Mouse (Mus musculus) lung, postnatal 0 days (tissue): ENCODE measurements around the gene Jade1. TPM values are rescaled to one million over a fixed set of nuclear protein-coding genes. Genes with fewer than 3 reads are reported as not detected.

ENCODE experiments used
- ATAC-seq: fragments of 200-750 bp; cut with Nextera tagmentation; 2 replicates; pipeline ENCODE4 v1.8.0; 2017; ENCODE audit warnings: moderate library complexity
- DNase-seq: peaks from one replicate; pipeline ENCODE4 v3.0.0-alpha.2; 2016; ENCODE audit warnings: low spot score
- H3K27ac ChIP-seq: fragments of 300-500 bp; sonication (generic); 2 replicates; pipeline ENCODE4 v1.5.1; 2014; ENCODE audit warnings: antibody characterized with exemption, mild to moderate bottlenecking, low read length, mixed read lengths
- H3K27me3 ChIP-seq: fragments of 300-500 bp; sonication (generic); replicated peaks from 2 replicates; pipeline ENCODE4 v1.6.1; 2014; ENCODE audit warnings: low read length, mixed read lengths; ENCODE audit not compliant: insufficient read depth
- H3K36me3 ChIP-seq: fragments of 300-500 bp; sonication (generic); 2 replicates; pipeline ENCODE4 v1.6.1; 2014; ENCODE audit warnings: low read length, mixed read lengths; ENCODE audit not compliant: insufficient read depth
- H3K4me1 ChIP-seq: fragments of 300-500 bp; sonication (generic); 2 replicates; pipeline ENCODE4 v1.6.1; 2014; ENCODE audit warnings: antibody characterized with exemption, low read depth, low read length, mixed read lengths; ENCODE audit not compliant: insufficient read depth
- H3K4me2 ChIP-seq: fragments of 300-500 bp; sonication (generic); replicated peaks from 2 replicates; pipeline ENCODE4 v1.6.1; 2014; ENCODE audit warnings: low read depth, mild to moderate bottlenecking, low read length, moderate library complexity, mixed read lengths
- H3K4me3 ChIP-seq: fragments of 300-500 bp; sonication (generic); 2 replicates; pipeline ENCODE4 v1.5.1; 2014; ENCODE audit warnings: low read depth, low read length
- H3K9ac ChIP-seq: fragments of 300-500 bp; sonication (generic); replicated peaks from 2 replicates; pipeline ENCODE4 v1.6.1; 2014; ENCODE audit warnings: low read depth, mild to moderate bottlenecking
- H3K9me3 ChIP-seq: fragments of 300-500 bp; sonication (generic); 2 replicates; pipeline ENCODE4 v1.6.1; 2016; ENCODE audit warnings: low read length, mixed read lengths
- CTCF ChIP-seq: IDR thresholded peaks from 2 replicates; pipeline ENCODE4 v1.5.1; 2016; ENCODE audit warnings: antibody characterized with exemption, mild to moderate bottlenecking
- EP300 ChIP-seq: IDR thresholded peaks from 2 replicates; pipeline ENCODE4 v1.6.1; 2016; ENCODE audit warnings: antibody characterized with exemption, mild to moderate bottlenecking, control low read depth
- WGBS: fragments of 180-500 bp; shearing (Covaris S2); extraction: QIAGEN DNeasy Blood & Tissue Kit; methylation state at CpG from one replicate; pipeline ENCODE4 v1.1.7; 2014; 5-methylcytosine and 5-hydroxymethylcytosine counted together
- polyA plus RNA-seq: library from polyadenylated mRNA; unstranded; fragments of >200 nt; fragmentation: Nextera tagmentation; extraction: Ambion mirVana; gene quantifications from 2 replicates; pipeline ENCODE4 v1.2.1, GENCODE M21; 2015

Jade1 gene
- polyA plus RNA-seq, 1 experiment from 2014 or later, result 6.0 TPM

DNA sequence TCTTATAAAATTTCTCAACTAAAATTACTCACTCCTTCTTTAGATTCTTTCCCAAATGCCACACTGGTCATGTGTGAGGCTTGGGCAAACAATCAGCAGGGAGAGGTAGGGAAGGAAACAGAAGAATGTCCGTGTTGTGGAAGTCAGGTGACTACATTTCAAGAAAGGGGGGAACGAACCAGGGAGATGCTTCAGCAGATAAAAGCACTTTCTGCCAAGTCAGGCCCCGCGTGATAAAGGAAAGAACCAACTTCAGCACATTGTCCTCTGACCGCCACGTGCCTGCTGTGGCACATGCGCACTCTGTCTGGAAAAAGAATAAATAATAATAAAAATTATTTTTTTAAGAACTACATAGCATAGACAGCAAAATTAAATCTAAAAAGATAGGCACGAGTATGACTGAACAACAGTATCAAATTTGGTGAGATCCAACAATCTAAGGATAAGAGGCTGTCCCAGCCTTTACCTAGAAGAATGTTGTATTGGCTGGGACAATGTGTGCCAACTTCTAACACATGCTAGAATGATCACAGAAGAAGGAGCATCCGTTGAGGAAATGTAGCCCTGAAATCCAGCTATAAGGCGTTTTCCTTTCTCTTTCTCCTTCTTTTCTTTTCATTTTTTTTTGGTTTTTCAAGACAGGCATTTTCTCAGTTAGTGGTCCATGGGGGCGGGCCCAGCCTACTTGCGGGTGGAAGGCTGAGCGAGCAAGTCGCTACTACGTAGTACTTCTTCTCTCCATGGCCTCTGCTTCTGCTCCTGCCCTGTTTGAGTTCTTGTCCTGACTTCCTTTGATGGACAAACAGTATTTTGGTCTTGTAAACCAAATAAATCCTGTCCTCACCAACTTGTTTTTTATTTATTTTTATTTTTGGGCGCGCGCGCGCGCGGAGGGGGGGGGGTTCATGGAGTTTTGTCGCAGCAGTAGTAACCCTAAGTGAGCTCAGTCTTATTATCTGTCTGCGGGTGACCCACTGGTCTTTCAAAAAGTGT lies 753 bp upstream of the Jade1 start:
- H3K4me3 ChIP-seq, result no peak overlapping the region
- H3K4me2 ChIP-seq, result no peak overlapping the region
- H3K9me3 ChIP-seq, result no peaks in the 10 kb centered on the region
- ATAC-seq (no peak), DNase-seq (no peak)
- no peaks in the 10 kb centered on the region for H3K36me3 ChIP-seq
- H3K9ac ChIP-seq, result no peak overlapping the region
- WGBS, result 84% methylated on average over 24 of the region's 24 CpGs
- H3K27ac ChIP-seq, result no peak overlapping the region
- no peaks in the 10 kb centered on the region for H3K4me1 ChIP-seq
- no peaks in the 10 kb centered on the region for H3K27me3 ChIP-seq
- TF ChIP-seq EP300 (no peak), CTCF (no peak)

DNA sequence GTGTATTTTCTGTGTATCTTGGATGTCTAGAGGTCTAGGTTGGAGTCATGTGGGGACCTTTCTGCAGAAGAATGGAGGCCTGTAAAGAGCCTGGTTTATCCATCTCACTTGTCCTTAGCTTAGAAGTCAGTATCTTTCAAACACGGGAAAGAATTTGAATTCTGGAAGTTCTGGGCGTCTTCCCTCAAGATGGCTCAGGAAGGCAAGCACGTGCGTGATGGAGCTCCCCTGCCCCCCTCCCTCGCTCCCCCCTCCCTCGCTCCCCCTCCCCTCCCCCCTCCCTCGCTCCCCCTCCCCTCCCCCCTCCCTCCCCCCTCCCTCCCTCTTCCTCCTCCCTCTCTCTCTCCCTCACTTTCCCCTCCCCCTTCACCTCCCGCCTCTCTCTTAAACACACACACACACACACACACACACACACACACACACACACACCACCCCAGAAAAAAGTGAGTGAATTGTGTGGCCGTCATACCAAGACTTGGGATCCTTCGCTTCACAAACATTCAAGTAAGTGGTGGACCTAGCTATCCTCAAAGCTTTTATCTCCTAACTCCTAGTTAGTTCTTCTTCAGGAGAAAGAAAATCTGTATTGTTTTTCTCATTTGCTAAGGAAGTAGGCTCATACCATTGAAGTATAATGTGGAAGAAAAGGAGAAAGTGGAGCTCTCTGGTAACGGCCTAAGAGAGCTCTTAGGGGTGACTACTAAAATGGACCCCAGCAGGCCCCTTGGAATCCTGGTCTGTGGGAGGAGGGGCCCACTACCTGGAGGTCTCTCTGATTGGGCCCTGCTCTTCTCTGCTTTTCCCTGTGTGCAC lies 1.1 kb downstream of the Jade1 start:
- no peak for ATAC-seq
- Histone ChIP-seq H3K36me3 (no peaks in the 10 kb centered on the region), H3K9me3 (no peaks in the 10 kb centered on the region), H3K4me3 (no peak overlapping the region), H3K27me3 (no peaks in the 10 kb centered on the region), H3K9ac (no peak overlapping the region), H3K4me2 (no peak overlapping the region), H3K27ac (no peak overlapping the region), H3K4me1 (no peaks in the 10 kb centered on the region)
- no peak for DNase-seq
- WGBS, result 82% methylated on average over 10 of the region's 11 CpGs
- TF ChIP-seq CTCF, result no peak
- TF ChIP-seq EP300, result no peak

DNA sequence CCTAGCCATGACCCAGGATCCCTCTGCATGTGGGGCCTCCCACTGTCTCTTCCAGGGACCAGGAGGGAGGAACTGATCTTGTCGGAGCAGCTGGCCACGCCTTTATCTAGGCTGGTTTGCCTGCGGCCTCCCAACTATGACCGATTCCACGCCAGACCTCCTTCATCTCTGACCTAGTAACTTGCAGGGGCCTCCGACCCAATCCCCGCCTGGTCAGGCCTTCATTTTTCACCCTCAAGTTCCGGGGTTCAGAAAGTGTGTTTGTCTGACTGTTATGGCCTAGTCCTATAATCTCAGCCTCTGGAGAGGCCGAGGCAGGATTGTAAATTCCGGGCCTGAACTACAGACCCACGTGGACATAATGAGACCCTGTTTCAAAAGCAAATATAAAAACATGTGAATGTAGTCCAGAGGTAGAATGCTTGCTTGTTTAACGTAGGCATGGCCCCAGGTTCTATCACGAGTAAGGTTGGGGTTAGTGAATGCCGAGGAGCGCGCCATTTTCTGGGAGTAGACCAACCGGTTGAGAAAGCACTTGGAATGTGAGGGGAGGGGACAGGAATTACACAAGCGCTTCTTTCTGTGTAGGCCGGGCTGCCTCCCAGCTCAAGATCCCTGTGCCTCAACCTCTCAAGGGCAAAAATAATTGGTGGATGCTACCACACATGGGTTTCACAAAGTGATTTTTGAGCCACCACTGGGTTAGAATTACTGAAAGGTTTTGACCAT lies 1.9 kb downstream of the Jade1 start:
- H3K27me3 ChIP-seq, result 0 out of 2 replicates have a peak, but pooled peaks cover 4% of the 10 kb centered on the region
- no peaks in the 10 kb centered on the region for H3K4me1 ChIP-seq
- H3K4me2 ChIP-seq, result no peak overlapping the region
- no peaks in the 10 kb centered on the region for H3K36me3 ChIP-seq
- no peak overlapping the region for H3K4me3 ChIP-seq
- TF ChIP-seq CTCF (no peak), EP300 (no peak)
- no peak for ATAC-seq
- no peak overlapping the region for H3K9ac ChIP-seq
- H3K9me3 ChIP-seq, result no peaks in the 10 kb centered on the region
- 87% methylated on average over 19 of the region's 19 CpGs for WGBS
- DNase-seq, result no peak
- no peak overlapping the region for H3K27ac ChIP-seq

DNA sequence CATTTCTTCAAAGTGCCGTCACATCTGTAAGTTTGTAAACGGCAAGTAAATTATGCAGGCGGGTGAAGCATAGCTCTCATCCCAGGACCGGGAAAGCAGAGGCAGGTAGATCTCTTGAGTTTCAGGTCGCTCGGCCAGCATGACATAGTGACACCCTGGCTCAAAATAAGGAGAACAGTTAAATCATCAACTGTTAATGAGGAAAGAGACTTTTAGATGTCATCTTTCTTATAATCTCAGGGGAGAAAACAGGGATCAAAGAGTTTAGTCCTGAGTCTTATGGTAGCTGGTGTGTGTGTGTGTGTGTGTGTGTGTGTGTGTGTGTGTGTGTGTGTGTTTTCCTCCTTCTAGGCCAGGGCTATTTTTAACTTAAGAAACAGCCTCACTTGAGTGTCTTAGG lies 5.0 kb downstream of the Jade1 start:
- H3K9me3 ChIP-seq, result no peaks in the 10 kb centered on the region
- no peaks in the 10 kb centered on the region for H3K36me3 ChIP-seq
- no peak for TF ChIP-seq EP300
- no peak for TF ChIP-seq CTCF
- H3K27ac ChIP-seq, result no peak overlapping the region
- 89% methylated on average over 6 of the region's 6 CpGs for WGBS
- no peak overlapping the region for H3K4me3 ChIP-seq
- no peak overlapping the region for H3K4me2 ChIP-seq
- ATAC-seq, result no peak
- no peak overlapping the region for H3K9ac ChIP-seq
- H3K27me3 ChIP-seq, result 0 out of 2 replicates have a peak, but pooled peaks cover 4% of the 10 kb centered on the region
- DNase-seq, result no peak
- H3K4me1 ChIP-seq, result 0 out of 2 replicates have a peak, but pooled peaks cover 9% of the 10 kb centered on the region

DNA sequence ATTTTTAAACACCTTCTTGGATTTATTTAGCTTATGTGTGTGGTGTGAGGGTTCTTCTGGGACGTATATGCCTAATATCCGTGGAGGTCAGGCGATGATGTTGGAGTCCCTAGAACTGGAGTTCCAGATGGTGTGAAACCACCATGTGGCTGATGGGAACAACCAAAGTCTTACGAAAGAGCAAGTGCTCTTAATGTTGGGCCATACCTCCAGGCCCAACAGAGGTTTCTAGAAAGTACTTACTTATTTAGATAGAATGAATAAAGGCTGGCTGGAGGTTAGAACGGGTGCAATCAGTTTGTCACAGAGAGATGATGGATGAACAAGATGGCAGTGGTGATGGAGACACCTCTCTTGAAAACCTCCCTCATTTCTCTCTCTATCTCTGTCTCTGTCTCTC lies 6.3 kb downstream of the Jade1 start:
- H3K9ac ChIP-seq, result no peak overlapping the region
- WGBS, result 84% methylated on average over 5 of the region's 5 CpGs
- H3K27ac ChIP-seq, result no peak overlapping the region

More for the DNA sequence above, 6.3 kb downstream of the Jade1 start:
- Histone ChIP-seq H3K9me3 (no peaks in the 10 kb centered on the region), H3K4me1 (0 out of 2 replicates have a peak, but pooled peaks cover 9% of the 10 kb centered on the region), H3K4me3 (no peak overlapping the region), H3K27me3 (0 out of 2 replicates have a peak, but pooled peaks cover 4% of the 10 kb centered on the region), H3K4me2 (no peak overlapping the region), H3K36me3 (no peaks in the 10 kb centered on the region)
- TF ChIP-seq EP300, result no peak
- TF ChIP-seq CTCF, result no peak
- ATAC-seq (no peak), DNase-seq (no peak)
